Mouse (Mus musculus) MEL (cell line): ENCODE data around the gene Srcap.

Source experiments
- CTCF ChIP-seq, 3 experiments: IDR thresholded peaks in 2 of 3; conservative IDR thresholded peaks in 1 of 3; 2 replicates each; pipeline ENCODE4 v1.5.1; 2011 to 2012; ENCODE audit warnings: low read length in 3 of 3, low read depth in 2 of 3, mild to moderate bottlenecking in 2 of 3, improper control_type of control experiment in 1 of 3, inconsistent platforms in 1 of 3, mixed read lengths in 1 of 3, moderate library complexity in 1 of 3; ENCODE audit not compliant: control insufficient read depth in 1 of 3, insufficient read depth in 1 of 3, poor library complexity in 1 of 3, severe bottlenecking in 1 of 3
- ZKSCAN1 ChIP-seq: IDR thresholded peaks from 2 replicates; pipeline ENCODE4 v1.6.1; 2012; ENCODE audit warnings: low read depth, mild to moderate bottlenecking, inconsistent platforms, low read length, improper control_type of control experiment, moderate library complexity

DNA sequence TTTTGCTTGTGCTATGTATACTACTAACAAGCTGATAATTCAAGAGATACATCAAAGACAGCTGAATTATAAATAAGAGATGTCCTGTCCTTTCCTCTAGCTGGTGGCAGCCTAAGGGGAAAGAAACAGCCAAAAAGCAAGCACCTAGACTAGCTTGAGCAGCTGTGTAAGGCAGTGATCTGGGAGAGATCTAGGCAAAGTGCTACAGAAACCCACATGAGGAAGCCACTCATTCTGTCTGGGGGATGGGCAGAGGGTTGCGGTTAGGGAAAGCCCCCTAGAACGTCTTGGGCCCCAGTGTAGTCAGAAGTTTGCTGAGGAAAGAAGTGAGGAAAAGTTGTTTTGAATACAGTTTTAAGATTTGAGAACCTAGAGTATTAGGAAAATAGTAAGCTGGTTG lies 31.5 kb upstream of the Srcap start:
- TF ChIP-seq CTCF (IDR thresholded peaks at IDR 0.05 in 2 of 3, conservative IDR thresholded peaks at IDR 0.05 in 1 of 3; ENCODE audit: control insufficient read depth in 1 of 3, insufficient read depth in 1 of 3, low read depth in 2 of 3, low read length in 3 of 3, poor library complexity in 1 of 3, severe bottlenecking in 1 of 3): no peak
- TF ChIP-seq ZKSCAN1: no peak
